ENCODE assay signal across 8 mouse cellular contexts in genomic region chr9:114688252-114688952, GRCm38 (mm10). TPM values are rescaled to one million over a fixed set of nuclear protein-coding genes. Genes with fewer than 3 reads are reported as not detected.
DNase-seq lines count a peak whose midpoint lies in the region; ATAC-seq and TF ChIP-seq lines count a peak whose summit lies in the region.

Gene Dync1li1 (plus strand): TSS chr9:114688790.

- H3K4me2 ChIP-seq in embryonic facial prominence, embryonic 15.5 days (replicated peaks): peak within 1 kb of the TSS; percentile 82
- H3K4me2 ChIP-seq in limb, embryonic 14.5 days (replicated peaks; ENCODE audit: low read depth, low read length, severe bottlenecking): peak within 1 kb of the TSS; percentile 89
- H3K4me2 ChIP-seq in midbrain, postnatal 0 days (ENCODE audit: low read depth, low read length, poor library complexity, severe bottlenecking): peak within 1 kb of the TSS; percentile 63

- DNase-seq in 416B (ENCODE audit: low read depth): peak; percentile 95
- DNase-seq in heart, adult 8-10 months (ENCODE audit: low spot score): peak; percentile 96
- DNase-seq in kidney, adult 9 months: peak; percentile 99
- peak; percentile 99 for DNase-seq in limb, embryonic 14.5 days (ENCODE audit: low spot score)
- DNase-seq in midbrain, postnatal 0 days (ENCODE audit: low spot score): peak; percentile 98
- DNase-seq in spleen, postnatal 14 days (ENCODE audit: low spot score in 2 of 2): peak; percentile 95 to 96

- H3K27me3 ChIP-seq in embryonic facial prominence, embryonic 15.5 days: no peaks in the 10 kb centered on the region
- no peaks in the 10 kb centered on the region for H3K27me3 ChIP-seq in limb, embryonic 14.5 days (ENCODE audit: control insufficient read depth, insufficient read depth, low read length)
- no peaks in the 10 kb centered on the region for H3K27me3 ChIP-seq in midbrain, postnatal 0 days (ENCODE audit: insufficient read depth, low read length)

- peaks cover 4% of the 10 kb centered on the region; the same call in 1 of the 2 replicates for H3K4me1 ChIP-seq in bone marrow, adult 2 months (ENCODE audit: control insufficient read depth, insufficient read depth, low read length)
- peaks cover 17% of the 10 kb centered on the region for H3K4me1 ChIP-seq in embryonic facial prominence, embryonic 15.5 days
- H3K4me1 ChIP-seq in limb, embryonic 14.5 days (ENCODE audit: control insufficient read depth, insufficient read depth, low read length): peaks cover 11% of the 10 kb centered on the region
- H3K4me1 ChIP-seq in midbrain, postnatal 0 days (ENCODE audit: insufficient read depth, low read length): peaks cover 10% of the 10 kb centered on the region; the same call in 1 of the 2 replicates

- peak within 1 kb of the TSS; percentile 81 for H3K9ac ChIP-seq in embryonic facial prominence, embryonic 15.5 days
- peak within 1 kb of the TSS; percentile 90 for H3K9ac ChIP-seq in limb, embryonic 14.5 days (ENCODE audit: low read depth, low read length, severe bottlenecking)
- H3K9ac ChIP-seq in midbrain, postnatal 0 days (replicated peaks; ENCODE audit: low read length, poor library complexity, severe bottlenecking): peak within 1 kb of the TSS; percentile 99

- TF ChIP-seq CTCF in bone marrow, adult 2 months (IDR thresholded peaks at IDR 0.05; ENCODE audit: control insufficient read depth, insufficient read depth, low read length): no peak
- no peak for TF ChIP-seq CTCF in midbrain, postnatal 0 days (IDR thresholded peaks at IDR 0.05)

- peak; percentile 97 for ATAC-seq in embryonic facial prominence, embryonic 15.5 days (ENCODE audit: insufficient number of reproducible peaks, low FRiP score, low TSS enrichment, low read depth)
- peak; percentile 96 for ATAC-seq in limb, embryonic 14.5 days (ENCODE audit: low FRiP score, low read depth)
- ATAC-seq in midbrain, postnatal 0 days (ENCODE audit: low FRiP score): peak; percentile 95

- peak within 1 kb of the TSS; percentile 92 for H3K27ac ChIP-seq in bone marrow, adult 2 months (ENCODE audit: control insufficient read depth, insufficient read depth, low read depth, low read length, poor library complexity)
- H3K27ac ChIP-seq in embryonic facial prominence, embryonic 15.5 days (replicated peaks): peak within 1 kb of the TSS; percentile 93
- peak within 1 kb of the TSS; percentile 81 for H3K27ac ChIP-seq in limb, embryonic 14.5 days (replicated peaks; ENCODE audit: low read depth, low read length)
- H3K27ac ChIP-seq in midbrain, postnatal 0 days (ENCODE audit: low read depth, low read length): peak within 1 kb of the TSS; percentile 100

- peak within 1 kb of the TSS; percentile 94 for H3K4me3 ChIP-seq in bone marrow, adult 2 months (replicated peaks; ENCODE audit: control insufficient read depth, low read depth, low read length)
- H3K4me3 ChIP-seq in embryonic facial prominence, embryonic 15.5 days (replicated peaks): peak within 1 kb of the TSS; percentile 99
- H3K4me3 ChIP-seq in limb, embryonic 14.5 days (replicated peaks; ENCODE audit: low read length): peak within 1 kb of the TSS; percentile 96
- H3K4me3 ChIP-seq in midbrain, postnatal 0 days (ENCODE audit: low read depth, low read length): peak within 1 kb of the TSS; percentile 96

- no peaks in the 10 kb centered on the region for H3K9me3 ChIP-seq in embryonic facial prominence, embryonic 15.5 days (replicated peaks)
- H3K9me3 ChIP-seq in limb, embryonic 14.5 days (ENCODE audit: control insufficient read depth, low read length): no peaks in the 10 kb centered on the region
- no peaks in the 10 kb centered on the region for H3K9me3 ChIP-seq in midbrain, postnatal 0 days (ENCODE audit: low read length)

- peaks cover 16% of the 10 kb centered on the region for H3K36me3 ChIP-seq in embryonic facial prominence, embryonic 15.5 days
- peaks cover 17% of the 10 kb centered on the region for H3K36me3 ChIP-seq in limb, embryonic 14.5 days (ENCODE audit: control insufficient read depth, insufficient read depth, low read length)
- peaks cover 10% of the 10 kb centered on the region for H3K36me3 ChIP-seq in midbrain, postnatal 0 days (ENCODE audit: insufficient read depth, low read length)

- TF ChIP-seq POLR2A in bone marrow, adult 2 months (IDR thresholded peaks at IDR 0.05; ENCODE audit: borderline replicate concordance, control insufficient read depth, low read depth, low read length): peak; percentile 71; the same call in 1 of the 2 replicates
- peak; percentile 70; the same call in 1 of the 2 replicates for TF ChIP-seq POLR2A in limb, embryonic 14.5 days (IDR thresholded peaks at IDR 0.05; ENCODE audit: borderline replicate concordance, extremely low read depth, insufficient read depth, insufficient read length)

- WGBS in bone marrow, adult 2 months: 1% methylated on average over 57 of the region's 57 CpGs
- under 1% methylated on average over 57 of the region's 57 CpGs for WGBS in embryonic facial prominence, embryonic 15.5 days
- 1% methylated on average over 48 of the region's 57 CpGs for WGBS in limb, embryonic 14.5 days
- WGBS in midbrain, postnatal 0 days: under 1% methylated on average over 46 of the region's 57 CpGs

RNA-seq across cellular contexts. Expression of gene Dync1li1, which starts in this region (rescaled TPM):
- polyA plus RNA-seq in bone marrow, adult 2 months (2011; ENCODE audit: insufficient read depth, insufficient read length, low replicate concordance, missing spikeins): 17.9 and 25.0 TPM in 2 replicates
- polyA plus RNA-seq in embryonic facial prominence, embryonic 15.5 days (2015; fragmentation: Nextera tagmentation; extraction: Ambion mirVana): 55.8 and 64.7 TPM in 2 replicates
- total RNA-seq in heart, adult 8-10 months (2022): 10 to 100 TPM; 57.3 to 70.2 (median 66.2) TPM
- polyA plus RNA-seq in limb, embryonic 14.5 days (2012; rRNA removed): 30.9 and 39.5 TPM in 2 replicates
- polyA plus RNA-seq in limb, embryonic 14.5 days (2014; fragmentation: Nextera tagmentation; extraction: Ambion mirVana): 34.5 and 39.6 TPM in 2 replicates
- total RNA-seq in midbrain, postnatal 0 days (2014; rRNA removed): 124 and 131 TPM in 2 replicates
- polyA plus RNA-seq in midbrain, postnatal 0 days (2015; fragmentation: Nextera tagmentation; extraction: Ambion mirVana): 148 and 160 TPM in 2 replicates

Comparison
In these comparisons a context has a peak if more than half of its experiments do, and no peak if none do; other contexts are left out.
1. Peak in every context shown above with its lines: DNase-seq, ATAC-seq, H3K4me3 ChIP-seq and H3K27ac ChIP-seq.